Mouse (Mus musculus): ENCODE measurements at regions not wholly inside any gene's neighbourhood (a gene's known extent, or its start where the extent isn't known, plus 50 kb on each side); places are given as distances from the start of the nearest gene placed in this dataset.
A peak's percentile ranks its signal among the peaks of the same experiment; 100 is the strongest.

DNA sequence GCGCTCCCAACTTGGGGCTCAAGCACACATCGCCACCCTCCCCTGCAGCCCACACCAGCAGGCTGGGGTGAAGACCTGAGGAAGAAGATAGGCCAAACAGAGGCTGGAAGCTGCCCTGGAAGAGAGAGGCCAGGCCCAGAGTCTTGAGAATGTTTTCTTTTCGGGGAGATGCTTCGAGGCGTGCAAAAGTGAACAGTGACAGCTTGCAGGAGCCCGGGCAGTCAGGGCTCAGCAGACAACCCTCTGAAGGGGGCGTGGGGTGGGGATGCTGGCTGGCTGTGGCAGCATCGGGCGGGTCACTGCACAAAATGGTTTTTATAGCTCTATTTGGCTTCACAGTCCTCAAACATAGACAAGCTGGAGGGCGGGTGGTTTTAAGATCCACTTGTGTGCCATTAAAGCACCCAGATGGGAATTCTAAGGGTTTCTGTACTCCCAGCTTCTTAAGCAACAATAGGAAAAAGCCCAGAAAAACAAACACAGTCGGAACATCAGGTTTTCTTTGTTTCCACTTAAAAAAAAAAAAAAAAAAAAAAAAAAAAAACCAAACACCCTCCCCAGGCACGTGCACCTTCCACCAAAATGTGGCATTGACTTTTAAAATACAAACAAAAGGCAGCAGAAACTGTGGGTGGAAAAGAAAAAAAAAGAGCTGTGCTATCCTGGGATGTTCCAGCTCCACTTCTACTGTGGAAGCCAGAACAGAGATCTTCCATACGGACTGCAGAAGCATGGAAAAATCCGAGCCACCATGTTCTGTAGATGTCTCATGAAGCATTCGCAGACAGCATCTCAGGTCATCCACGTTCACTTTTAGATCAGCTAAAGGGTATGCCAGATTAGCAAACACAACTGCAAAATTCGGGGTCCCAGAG lies 123.5 kb downstream of the Ly86 start:
- no peak for DNase-seq (ENCODE audit: low spot score in 2 of 2)

DNA sequence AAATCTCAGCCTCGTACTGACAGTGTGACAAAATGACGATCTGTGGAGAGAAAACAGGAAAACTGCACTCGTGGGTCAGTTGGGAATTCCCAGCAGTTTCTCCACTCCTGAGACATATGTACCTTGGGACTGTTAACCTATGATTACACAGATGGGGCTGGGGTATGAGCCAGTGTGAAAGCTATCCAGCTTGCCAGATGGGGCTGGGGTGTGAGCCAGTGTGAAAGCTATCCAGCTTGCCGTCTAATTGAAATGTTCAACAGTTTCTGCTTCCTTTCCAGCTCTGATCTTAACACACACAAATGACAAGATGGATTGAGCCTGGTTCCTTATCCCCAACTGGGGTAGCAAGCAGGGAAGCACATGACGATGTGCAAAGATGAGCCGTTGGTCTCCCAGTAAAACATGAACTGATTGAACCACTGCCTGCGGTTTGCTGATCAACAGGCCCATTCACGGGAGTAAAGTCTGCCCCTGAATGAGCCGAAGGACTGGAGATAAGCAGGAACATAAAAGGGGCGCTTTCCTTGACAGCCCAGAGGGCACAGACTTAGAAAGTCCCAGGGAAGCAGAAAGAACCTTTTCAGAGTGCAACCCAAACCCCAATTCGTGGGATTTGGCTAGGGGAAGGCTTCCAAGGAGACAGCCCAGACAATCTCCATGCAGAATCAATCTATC lies 125.4 kb downstream of the Ly86 start:
- no peak for DNase-seq (ENCODE audit: low spot score in 2 of 2)

DNA sequence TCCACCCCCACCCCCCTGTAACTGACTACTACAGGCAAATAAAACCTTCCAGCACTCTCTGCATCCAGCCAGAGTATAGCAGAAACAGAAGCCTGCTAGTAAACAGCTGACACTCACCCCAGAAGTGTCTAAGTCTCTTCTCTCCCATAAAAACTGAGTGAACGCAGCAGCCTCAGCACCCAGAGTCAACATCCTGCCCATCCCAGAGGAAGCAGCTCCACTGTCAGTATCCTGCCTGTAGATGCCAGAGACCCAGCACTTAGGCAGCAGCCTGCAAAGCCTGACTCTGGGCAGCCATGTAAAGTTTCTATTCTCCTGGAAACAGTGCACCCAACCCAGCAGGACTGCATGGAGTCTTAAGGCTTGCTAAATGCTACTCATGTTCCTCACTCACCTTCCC lies 128.4 kb downstream of the Ly86 start:
- no peak for DNase-seq (ENCODE audit: low spot score in 2 of 2)

DNA sequence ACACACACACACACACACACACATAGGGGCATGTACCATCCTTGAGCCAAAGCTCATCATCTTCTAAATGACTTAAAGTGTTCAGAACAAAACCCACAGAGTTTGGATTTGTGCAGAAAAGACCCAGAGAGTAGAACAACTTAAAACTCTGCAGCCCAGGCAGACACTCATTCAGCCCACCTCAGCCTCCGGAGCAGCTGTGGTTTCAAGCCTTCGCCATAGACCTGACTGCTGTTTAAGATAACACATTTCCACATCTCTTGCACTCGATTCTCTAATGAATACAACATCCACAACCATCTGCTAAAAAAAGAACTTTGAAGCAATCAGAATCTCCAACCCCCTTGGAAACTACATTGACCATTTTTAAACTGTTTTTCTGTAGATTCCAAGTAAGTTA lies 130.8 kb downstream of the Ly86 start:
- DNase-seq (ENCODE audit: low spot score in 2 of 2) = no peak

- DNase-seq (ENCODE audit: low spot score in 2 of 2) = no peak
Observed at GRCm38 (mm10) chr13:37476256-37477053, 131.4 kb downstream of the Ly86 start.

DNA sequence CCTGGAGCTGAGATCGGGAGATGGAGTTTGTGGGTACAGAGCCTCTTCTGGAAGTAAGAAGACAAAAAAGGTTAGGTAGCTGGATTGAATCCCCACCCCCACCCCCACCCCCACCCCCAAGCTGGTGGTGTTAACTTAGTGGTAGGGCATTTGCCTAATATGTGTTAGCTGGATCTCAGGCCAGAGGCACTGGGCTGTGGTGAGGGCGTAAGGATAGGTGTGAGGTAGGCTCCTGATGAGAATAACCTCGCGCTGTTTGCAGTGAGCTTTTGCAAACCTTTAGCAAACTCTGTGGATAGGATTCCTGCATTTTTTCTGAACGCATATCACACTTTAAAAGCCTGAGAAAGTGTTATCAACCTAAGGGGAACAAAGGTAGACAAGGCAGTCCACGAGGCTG lies 132.3 kb downstream of the Ly86 start:
- DNase-seq (ENCODE audit: low spot score in 2 of 2) = no peak

DNA sequence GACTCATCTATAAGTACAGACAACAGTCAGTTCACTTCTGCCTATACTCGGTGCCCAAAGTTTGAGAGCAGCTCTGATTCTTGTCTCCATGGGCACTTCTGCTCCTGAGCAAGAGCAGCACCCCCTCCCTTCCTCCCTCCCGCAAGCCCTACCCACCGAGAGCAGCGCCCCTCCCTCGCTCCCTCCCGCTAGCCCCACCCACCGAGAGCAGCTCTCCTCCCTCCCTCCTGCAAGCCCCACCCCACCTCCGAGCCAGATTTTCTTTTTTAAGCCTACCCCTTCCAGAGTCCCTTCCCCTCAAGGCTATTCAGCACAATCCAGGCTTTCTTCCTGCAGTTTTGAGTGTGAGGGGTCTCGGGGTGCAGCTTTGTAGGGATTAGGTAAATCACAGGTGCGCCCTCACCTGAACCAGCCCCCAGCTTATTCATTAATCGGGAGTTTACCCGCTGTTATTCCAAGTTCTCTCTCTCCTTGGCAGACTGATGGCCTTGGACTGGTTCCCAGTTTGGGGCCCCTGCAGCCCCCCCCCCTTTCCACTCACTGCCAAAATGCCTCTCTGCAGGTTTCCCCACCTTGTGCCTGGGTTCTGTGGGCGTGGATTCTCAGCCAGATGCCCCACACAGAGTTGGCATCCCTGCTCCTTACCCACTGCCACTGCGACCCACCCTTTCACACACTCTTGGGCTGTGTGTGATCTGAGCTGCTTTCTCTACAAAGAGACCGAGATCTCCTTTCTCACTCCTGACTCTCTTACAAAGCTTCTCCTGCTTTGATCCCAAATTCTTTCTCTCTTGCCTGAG lies 132.9 kb downstream of the Ly86 start:
- DNase-seq (ENCODE audit: low spot score in 2 of 2) = no peak

DNA sequence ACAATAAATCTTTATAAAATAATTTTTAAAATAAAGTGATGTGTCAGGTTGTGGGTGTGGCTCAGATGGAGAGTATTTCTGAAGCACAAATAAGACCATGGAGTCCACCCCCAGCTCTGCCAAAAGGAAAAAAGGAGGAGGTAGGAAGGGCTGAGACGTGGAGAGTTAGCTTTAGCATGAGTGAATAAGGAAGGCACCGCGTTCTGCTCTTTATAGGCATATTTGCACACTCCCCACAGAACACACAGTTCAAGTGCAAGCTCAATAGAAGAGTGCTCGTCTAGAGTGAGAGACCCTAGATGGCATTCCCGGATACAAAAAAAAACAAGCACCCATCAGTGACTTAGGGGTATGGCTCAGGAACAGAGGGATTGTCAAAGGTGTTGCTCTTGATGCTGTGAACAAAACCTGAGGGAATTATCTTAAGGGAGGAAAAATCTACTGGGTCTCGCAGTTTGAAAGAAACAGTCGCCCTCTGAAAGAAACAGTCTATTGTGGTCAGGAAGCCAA lies 134.2 kb downstream of the Ly86 start:
- DNase-seq (ENCODE audit: low spot score in 2 of 2) = no peak

DNA sequence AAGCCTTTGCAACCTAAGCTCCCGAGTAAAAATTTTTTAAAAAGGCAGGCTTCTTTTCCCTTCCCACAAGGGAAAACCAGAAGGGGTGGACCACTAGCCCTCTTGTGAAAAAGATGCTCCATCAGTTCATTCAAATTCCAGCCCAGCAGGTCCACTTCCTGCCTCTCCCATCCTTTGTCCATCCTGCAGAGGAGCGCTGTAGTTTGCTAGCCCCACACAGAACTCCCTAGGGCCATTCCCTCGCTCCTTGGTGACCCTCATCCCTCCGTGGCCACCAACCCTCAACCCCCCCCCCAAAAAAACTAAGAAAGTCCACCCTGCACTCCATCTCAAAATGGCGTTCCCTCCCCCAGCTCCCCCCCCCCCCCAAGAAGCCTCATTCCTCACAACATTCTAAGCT lies 136.5 kb downstream of the Ly86 start:
- no peak for DNase-seq (ENCODE audit: low spot score in 2 of 2)

GRCm38 (mm10) chr13:37482038-37482437 lies 137.0 kb downstream of the Ly86 start:
- no peak for DNase-seq (ENCODE audit: low spot score in 2 of 2)

GRCm38 (mm10) chr13:37482589-37482988 lies 137.6 kb downstream of the Ly86 start:
- peak in 1 of 2 experiments; percentile 35 for DNase-seq (ENCODE audit: low spot score in 2 of 2)

- peak in 1 of 2 experiments; percentile 37 for DNase-seq (ENCODE audit: low spot score in 2 of 2)
Observed at GRCm38 (mm10) chr13:37483010-37483855, 138.2 kb downstream of the Ly86 start.

DNA sequence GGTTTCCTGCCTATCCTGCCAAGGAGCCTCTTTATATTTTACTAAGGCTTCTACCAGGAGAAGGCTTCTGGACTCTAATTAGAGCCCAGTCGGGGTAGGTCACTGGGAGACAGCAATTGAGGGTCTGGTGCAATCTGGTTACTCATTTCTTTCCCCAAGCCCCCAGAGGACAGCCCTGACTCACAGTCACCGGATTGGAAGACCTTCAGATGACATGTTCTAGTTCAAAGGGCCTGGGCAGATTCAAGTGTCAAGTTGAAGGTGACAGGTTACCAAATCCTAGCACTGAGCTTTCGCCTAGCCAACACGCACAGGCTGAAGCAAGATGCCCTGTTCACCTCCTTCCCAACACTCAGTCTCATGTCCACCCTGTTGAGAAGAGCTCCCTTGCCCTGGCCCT lies 139.6 kb downstream of the Ly86 start:
- no peak for DNase-seq (ENCODE audit: low spot score in 2 of 2)

DNA sequence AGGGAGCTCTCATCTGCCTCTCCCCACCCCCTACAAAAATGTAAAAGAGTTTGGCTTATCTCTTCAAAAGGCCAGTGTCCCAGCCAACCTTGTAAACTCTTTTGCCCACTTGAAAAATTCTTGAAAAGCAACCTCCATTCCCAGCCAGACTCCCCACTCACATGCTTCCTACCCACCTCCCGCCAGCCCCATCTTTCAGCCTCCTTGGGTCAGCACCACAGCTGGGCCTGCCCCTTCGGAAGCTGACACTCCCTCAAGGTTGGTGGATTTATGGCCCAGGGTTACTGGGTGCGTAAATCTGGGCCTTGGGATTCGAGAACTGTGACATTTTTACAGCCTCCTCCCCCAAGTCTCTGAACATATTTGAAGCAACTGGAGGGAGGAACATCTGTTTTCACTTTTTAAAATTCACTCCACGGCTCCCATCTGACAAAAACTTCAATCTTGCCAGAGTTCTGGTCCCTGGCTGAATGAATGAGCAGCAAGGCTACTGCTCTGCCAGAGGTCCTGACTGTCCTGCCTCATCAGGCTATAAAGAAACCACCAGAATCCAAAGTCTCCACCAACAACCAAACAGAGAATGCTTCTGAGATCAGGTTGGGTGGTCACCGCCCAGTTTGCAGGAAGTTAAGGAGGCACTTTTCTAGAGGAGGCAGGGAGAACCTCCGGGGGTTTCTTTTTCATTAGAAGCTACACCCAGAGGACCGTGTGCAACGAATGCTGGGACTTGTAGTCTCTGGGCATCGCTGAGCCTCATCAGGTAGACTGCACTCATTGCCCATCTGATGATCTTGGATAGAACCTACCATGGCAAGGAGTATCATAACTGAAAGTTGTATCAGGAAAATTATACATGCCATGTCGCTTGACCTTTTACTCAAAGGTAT lies 147.3 kb downstream of the Ly86 start:
- no peak for DNase-seq (ENCODE audit: low spot score in 2 of 2)

DNA sequence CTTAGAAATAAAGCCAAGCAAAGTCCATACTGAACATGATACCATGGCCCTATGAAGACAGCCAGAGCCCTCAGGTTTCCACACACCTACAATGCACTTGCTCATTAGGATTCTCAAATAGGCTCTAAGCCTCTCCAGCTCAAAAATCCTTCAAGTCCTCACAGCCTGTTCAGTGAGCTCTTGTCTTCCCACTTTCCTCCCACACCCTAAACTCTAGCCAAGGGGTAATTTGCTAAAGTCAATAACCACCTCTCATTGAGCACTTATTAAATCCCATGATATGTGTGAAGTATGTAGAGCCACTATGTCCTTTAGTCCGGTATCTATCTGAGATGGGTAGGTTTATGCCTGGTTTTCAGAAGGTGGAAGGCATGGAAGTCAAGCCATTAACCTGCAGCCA lies 148.3 kb downstream of the Ly86 start:
- DNase-seq (ENCODE audit: low spot score in 2 of 2) = no peak

DNA sequence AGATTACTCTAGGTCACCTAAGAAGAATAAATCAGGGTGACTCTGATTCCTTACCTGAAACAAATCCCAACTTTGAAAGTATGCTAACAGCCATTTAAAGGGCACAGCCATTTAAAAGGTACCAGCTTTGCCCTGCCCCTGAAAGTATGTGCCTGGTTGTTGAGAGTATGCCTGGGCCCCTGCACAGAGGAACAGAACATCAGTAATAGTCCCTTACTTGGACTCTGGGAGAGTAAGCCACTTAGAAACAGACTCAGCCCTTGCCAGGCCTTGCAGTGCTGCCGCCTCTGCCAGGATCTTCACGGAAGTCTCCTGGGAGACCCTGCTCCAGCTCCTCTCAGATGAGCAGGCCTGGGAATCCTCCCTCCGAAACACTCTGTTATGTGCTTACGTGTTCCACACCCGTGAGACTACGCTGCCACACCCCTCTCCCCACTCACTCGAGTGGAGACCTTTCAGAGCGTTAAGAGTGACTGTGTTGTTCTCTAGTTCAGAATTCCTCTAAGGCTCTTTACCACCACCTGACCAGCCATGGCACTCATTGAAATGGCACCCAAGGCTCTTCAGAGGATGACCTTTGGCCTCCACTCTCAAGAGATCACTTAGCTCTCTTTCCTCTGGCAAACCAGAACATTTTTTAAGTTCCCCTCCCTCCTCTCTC lies 150.4 kb downstream of the Ly86 start:
- no peak for DNase-seq (ENCODE audit: low spot score in 2 of 2)

- no peak for DNase-seq (ENCODE audit: low spot score in 2 of 2)
Observed at GRCm38 (mm10) chr13:37497986-37498385, 153.0 kb downstream of the Ly86 start.

DNA sequence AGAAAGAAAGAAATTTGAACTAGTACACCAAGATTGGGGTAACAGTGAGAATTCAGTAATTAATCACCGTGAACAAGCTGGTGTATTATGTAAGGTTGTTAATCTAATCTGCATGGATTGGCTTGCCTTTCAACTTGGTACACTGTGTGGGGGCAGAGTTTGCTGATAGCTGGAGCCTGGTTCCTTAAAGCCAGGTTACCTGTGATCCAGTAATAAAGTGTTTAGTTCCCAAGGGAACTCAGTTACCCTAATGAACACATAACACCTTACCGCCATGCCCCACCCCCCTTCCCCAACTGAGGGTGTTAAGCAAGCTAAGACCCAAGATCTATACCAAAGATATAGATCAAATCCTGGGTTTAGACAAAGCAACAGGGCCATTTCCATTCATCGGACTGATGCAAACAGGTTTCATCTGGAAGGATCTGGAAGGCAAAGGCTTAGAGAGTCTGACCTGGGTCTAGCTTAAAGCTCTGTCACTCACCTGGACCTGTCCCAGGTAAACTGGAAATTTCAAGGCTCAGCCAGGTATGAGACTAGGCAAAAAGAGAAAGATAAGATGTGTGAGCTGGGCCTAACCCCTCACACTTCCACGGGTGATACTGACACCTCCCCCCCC lies 155.8 kb downstream of the Ly86 start:
- no peak for DNase-seq (ENCODE audit: low spot score in 2 of 2)

Data from gastrocnemius, adult 8-10 months (tissue).